Mouse (Mus musculus) lung, embryonic 14.5 days (tissue): Measurements from ENCODE around the gene Map4. TPM values are rescaled to one million over a fixed set of nuclear protein-coding genes. Genes with fewer than 3 reads are reported as not detected.

Source experiments
- ATAC-seq: fragments of 200-750 bp; cut with Nextera tagmentation; 2 replicates; pipeline ENCODE4 v1.8.0; 2017; ENCODE audit warnings: mild to moderate bottlenecking, moderate TSS enrichment, moderate library complexity; ENCODE audit not compliant: insufficient read depth
- DNase-seq: peaks from one replicate; pipeline ENCODE4 v3.0.0-alpha.2; 2015
- H3K27ac ChIP-seq: fragments of 300-500 bp; sonication (generic); 2 replicates; pipeline ENCODE4 v1.5.1; 2014; ENCODE audit warnings: low read depth, mild to moderate bottlenecking, moderate library complexity
- H3K27me3 ChIP-seq: fragments of 300-500 bp; sonication (generic); 2 replicates; pipeline ENCODE4 v1.6.1; 2014; ENCODE audit warnings: low read length, control low read depth; ENCODE audit not compliant: insufficient read depth
- H3K36me3 ChIP-seq: fragments of 300-500 bp; sonication (generic); 2 replicates; pipeline ENCODE4 v1.6.1; 2014; ENCODE audit warnings: control low read depth; ENCODE audit not compliant: insufficient read depth
- H3K4me1 ChIP-seq: fragments of 300-500 bp; sonication (generic); 2 replicates; pipeline ENCODE4 v1.6.1; 2014; ENCODE audit warnings: antibody characterized with exemption, control low read depth; ENCODE audit not compliant: insufficient read depth
- H3K4me2 ChIP-seq: fragments of 300-500 bp; sonication (generic); 2 replicates; pipeline ENCODE4 v1.6.1; 2014; ENCODE audit warnings: mild to moderate bottlenecking
- H3K4me3 ChIP-seq: fragments of 300-500 bp; sonication (generic); 2 replicates; pipeline ENCODE4 v1.5.1; 2014; ENCODE audit warnings: low read depth, low read length
- H3K9ac ChIP-seq: fragments of 300-500 bp; sonication (generic); 2 replicates; pipeline ENCODE4 v1.6.1; 2014
- H3K9me3 ChIP-seq: fragments of 300-500 bp; sonication (generic); 2 replicates; pipeline ENCODE4 v1.6.1; 2016; ENCODE audit warnings: low read depth, low read length, control low read depth
- CTCF ChIP-seq: IDR thresholded peaks from 2 replicates; pipeline ENCODE4 v1.5.1; 2016; ENCODE audit warnings: antibody characterized with exemption, low read depth
- WGBS: fragments of 180-500 bp; shearing (Covaris S2); extraction: QIAGEN DNeasy Blood & Tissue Kit; methylation state at CpG from one replicate; pipeline ENCODE4 v1.1.7; 2014; 5-methylcytosine and 5-hydroxymethylcytosine counted together
- polyA plus RNA-seq: library from polyadenylated mRNA; unstranded; fragments of >200 nt; fragmentation: Nextera tagmentation; extraction: Ambion mirVana; gene quantifications from 2 replicates; pipeline ENCODE4 v1.2.1, GENCODE M21; 2014

Map4 gene
- polyA plus RNA-seq, 1 experiment from 2014 or later = 57.5 TPM

GRCm38 (mm10) chr9:110051869-110052661, 120.8 kb downstream of the Map4 start:
- WGBS = 58% methylated on average over 23 of the region's 23 CpGs
- H3K36me3 ChIP-seq = no peaks in the 10 kb centered on the region
- H3K4me2 ChIP-seq = no peak overlapping the region
- no peak overlapping the region for H3K27ac ChIP-seq
- DNase-seq = no peak
- H3K27me3 ChIP-seq = no peaks in the 10 kb centered on the region
- no peak for TF ChIP-seq CTCF
- no peaks in the 10 kb centered on the region for H3K4me1 ChIP-seq
- no peaks in the 10 kb centered on the region for H3K9me3 ChIP-seq
- H3K9ac ChIP-seq = no peak overlapping the region
- ATAC-seq = no peak
- H3K4me3 ChIP-seq = no peak overlapping the region

- H3K27ac ChIP-seq = no peak overlapping the region
- ATAC-seq = no peak
- TF ChIP-seq CTCF = no peak
- H3K27me3 ChIP-seq = no peaks in the 10 kb centered on the region
- no peaks in the 10 kb centered on the region for H3K36me3 ChIP-seq
- DNase-seq = no peak
- H3K4me2 ChIP-seq = no peak overlapping the region
- no peaks in the 10 kb centered on the region for H3K9me3 ChIP-seq
- no peak overlapping the region for H3K4me3 ChIP-seq
- H3K9ac ChIP-seq = no peak overlapping the region
- 70% methylated on average over 4 of the region's 4 CpGs for WGBS
- H3K4me1 ChIP-seq = no peaks in the 10 kb centered on the region
These were observed 121.7 kb downstream of the Map4 start for GRCm38 (mm10) chr9:110052951-110053304.

GRCm38 (mm10) chr9:110053305-110054079, 122.2 kb downstream of the Map4 start:
- Histone ChIP-seq H3K9ac (no peak overlapping the region), H3K27ac (no peak overlapping the region), H3K9me3 (no peaks in the 10 kb centered on the region), H3K4me3 (no peak overlapping the region), H3K4me1 (no peaks in the 10 kb centered on the region), H3K36me3 (no peaks in the 10 kb centered on the region), H3K4me2 (no peak overlapping the region), H3K27me3 (no peaks in the 10 kb centered on the region)
- no peak for ATAC-seq
- DNase-seq = peak; percentile 37
- 43% methylated on average over 8 of the region's 8 CpGs for WGBS
- no peak for TF ChIP-seq CTCF

- no peaks in the 10 kb centered on the region for H3K4me1 ChIP-seq
- no peak overlapping the region for H3K4me3 ChIP-seq
- H3K4me2 ChIP-seq = no peak overlapping the region
- no peak for ATAC-seq
- H3K27me3 ChIP-seq = no peaks in the 10 kb centered on the region
- no peak overlapping the region for H3K9ac ChIP-seq
- H3K36me3 ChIP-seq = no peaks in the 10 kb centered on the region
- DNase-seq = no peak
- H3K9me3 ChIP-seq = no peaks in the 10 kb centered on the region
- no peak for TF ChIP-seq CTCF
- WGBS = 77% methylated on average over 2 of the region's 2 CpGs
- no peak overlapping the region for H3K27ac ChIP-seq
These were observed 122.8 kb downstream of the Map4 start for GRCm38 (mm10) chr9:110054080-110054421.

GRCm38 (mm10) chr9:110054781-110055180, 123.5 kb downstream of the Map4 start:
- Histone ChIP-seq H3K27ac (no peak overlapping the region), H3K9ac (no peak overlapping the region), H3K4me2 (no peak overlapping the region), H3K27me3 (no peaks in the 10 kb centered on the region), H3K4me3 (no peak overlapping the region), H3K4me1 (no peaks in the 10 kb centered on the region), H3K36me3 (no peaks in the 10 kb centered on the region), H3K9me3 (no peaks in the 10 kb centered on the region)
- 64% methylated on average over 3 of the region's 3 CpGs for WGBS
- no peak for ATAC-seq
- peak; percentile 86 for DNase-seq
- no peak for TF ChIP-seq CTCF

- no peaks in the 10 kb centered on the region for H3K36me3 ChIP-seq
- 86% methylated on average over 1 of the region's 1 CpGs for WGBS
- no peak for TF ChIP-seq CTCF
- no peaks in the 10 kb centered on the region for H3K4me1 ChIP-seq
- no peak overlapping the region for H3K4me3 ChIP-seq
- no peak overlapping the region for H3K27ac ChIP-seq
- no peaks in the 10 kb centered on the region for H3K9me3 ChIP-seq
- DNase-seq = peak; percentile 73
- no peak overlapping the region for H3K9ac ChIP-seq
- H3K27me3 ChIP-seq = no peaks in the 10 kb centered on the region
- no peak overlapping the region for H3K4me2 ChIP-seq
- peak; percentile 69 for ATAC-seq
These were observed 125.9 kb downstream of the Map4 start for GRCm38 (mm10) chr9:110057200-110057599.

- Histone ChIP-seq H3K27me3 (no peaks in the 10 kb centered on the region), H3K9ac (no peak overlapping the region), H3K9me3 (no peaks in the 10 kb centered on the region), H3K4me1 (no peaks in the 10 kb centered on the region), H3K27ac (no peak overlapping the region), H3K4me2 (no peak overlapping the region), H3K4me3 (no peak overlapping the region), H3K36me3 (peaks cover 15% of the 10 kb centered on the region)
- DNase-seq (no peak), ATAC-seq (no peak)
- no peak for TF ChIP-seq CTCF
- 82% methylated on average over 2 of the region's 2 CpGs for WGBS
These were observed 129.5 kb downstream of the Map4 start for GRCm38 (mm10) chr9:110060761-110061160.
